Mouse (Mus musculus) brown adipose tissue, adult 24 weeks (tissue): Measurements from ENCODE around the gene Aadacl4. TPM values are rescaled to one million over a fixed set of nuclear protein-coding genes. Genes with fewer than 3 reads are reported as not detected.
"Not testable (repeated sequence)": the region's sequence is repeated elsewhere in the genome, so short reads cannot be mapped to it uniquely, and the experiment has no call there.

Experiments
- H3K27ac ChIP-seq: fragments of 200-500 bp; replicated peaks from 2 replicates; pipeline ENCODE4 v1.5.1; 2012; ENCODE audit warnings: low read depth, mild to moderate bottlenecking, low read length
- H3K4me1 ChIP-seq: fragments of 200-500 bp; 2 replicates; pipeline ENCODE4 v1.6.1; 2012; ENCODE audit warnings: low read length, mixed read lengths; ENCODE audit not compliant: control insufficient read depth, insufficient read depth, insufficient read length
- H3K4me3 ChIP-seq: fragments of 200-500 bp; 2 replicates; pipeline ENCODE4 v1.5.1; 2012; ENCODE audit warnings: low read depth, mild to moderate bottlenecking, low read length, moderate library complexity; ENCODE audit not compliant: insufficient read depth
- polyA plus RNA-seq: library from polyadenylated mRNA; stranded (reverse); fragments of >200 nt; gene quantifications from 2 replicates; pipeline ENCODE4 v1.2.4, GENCODE M21; 2012; ENCODE audit not compliant: missing spikeins, insufficient read depth, insufficient read length

The Aadacl4 gene
- polyA plus RNA-seq = not detected in 2 replicates

DNA sequence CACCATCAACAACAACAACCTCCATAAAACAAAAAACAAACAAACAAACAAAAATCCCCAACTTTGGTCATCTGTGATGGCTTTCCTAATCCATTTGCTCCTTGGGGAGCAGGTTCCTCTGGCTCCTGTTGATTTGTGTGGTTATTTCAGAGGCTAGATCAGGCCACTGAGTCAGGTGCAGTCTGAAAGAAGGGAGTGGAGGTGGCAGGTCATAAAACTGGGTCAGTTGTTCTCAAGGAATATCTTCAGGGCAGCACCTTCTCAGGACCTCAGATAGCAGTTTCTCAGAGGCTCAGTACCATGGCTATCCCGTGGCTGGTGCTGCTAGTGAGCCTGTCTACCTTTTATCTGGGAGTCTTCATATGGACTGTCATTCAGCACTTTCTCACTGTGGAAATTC is at the start of gene Aadacl4:
TSS of gene Aadacl4 (plus strand) at position 301 of the 400 bp plus-strand sequence.
- Histone ChIP-seq H3K4me1 (no peaks in the 10 kb centered on the region), H3K27ac (no peak within 1 kb of the TSS), H3K4me3 (no peak within 1 kb of the TSS)

DNA sequence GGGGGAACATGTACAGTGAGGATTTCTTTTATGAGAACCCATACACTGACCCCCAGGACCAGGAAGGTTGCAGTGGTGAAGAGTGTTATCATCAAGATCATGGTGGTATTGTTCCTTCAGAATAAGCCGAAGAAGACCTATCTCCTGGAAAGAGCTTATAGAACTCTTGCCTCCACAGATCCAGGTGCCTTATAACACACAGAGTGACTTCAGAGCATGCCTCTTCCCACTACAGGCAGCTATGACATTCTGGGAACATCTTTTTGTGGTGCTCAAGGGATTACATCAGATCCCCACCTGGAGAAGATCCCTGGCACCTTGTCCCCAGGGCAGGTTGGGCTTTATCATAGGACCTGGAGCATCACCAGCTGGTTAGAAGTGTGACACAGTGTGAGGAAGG is 48.5 kb upstream of the Aadacl4 start, which contains the start of gene Gm13124:
TSS of gene Gm13124 (minus strand) at position 101 of the 400 bp plus-strand sequence.
- no peak within 1 kb of the TSS for H3K27ac ChIP-seq
- H3K4me1 ChIP-seq = no peaks in the 10 kb centered on the region
- H3K4me3 ChIP-seq = no peak within 1 kb of the TSS

DNA sequence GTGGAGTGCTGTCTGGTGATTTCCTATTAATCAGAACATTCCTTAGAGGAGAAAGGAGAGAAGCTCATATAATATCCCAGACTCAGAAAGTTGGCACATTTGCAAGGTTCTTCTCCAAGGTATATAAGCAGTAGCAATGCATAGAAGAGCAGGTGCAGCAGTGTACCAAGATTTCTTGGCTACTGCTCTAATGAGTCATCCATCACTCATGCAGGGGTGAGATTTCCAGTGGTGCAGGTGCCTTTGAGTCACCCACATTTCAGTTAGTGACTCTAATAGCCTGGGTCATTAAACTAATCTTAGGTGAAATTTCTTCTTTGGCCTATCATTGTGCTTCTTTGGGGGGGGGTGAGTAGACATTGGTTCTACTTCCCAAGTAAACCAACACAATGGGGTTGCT is 45.8 kb upstream of the Aadacl4 start:
- Histone ChIP-seq H3K4me1 (no peaks in the 10 kb centered on the region), H3K27ac (no peak overlapping the region)

GRCm38 (mm10) chr4:144586207-144586606 is 27.3 kb upstream of the Aadacl4 start:
- H3K4me3 ChIP-seq, H3K4me1 ChIP-seq, H3K27ac ChIP-seq: not testable (repeated sequence)

More for the DNA sequence above, 45.8 kb upstream of the Aadacl4 start:
- no peak overlapping the region for H3K4me3 ChIP-seq

GRCm38 (mm10) chr4:144592790-144593189 is 20.7 kb upstream of the Aadacl4 start:
- no peaks in the 10 kb centered on the region for H3K4me1 ChIP-seq

DNA sequence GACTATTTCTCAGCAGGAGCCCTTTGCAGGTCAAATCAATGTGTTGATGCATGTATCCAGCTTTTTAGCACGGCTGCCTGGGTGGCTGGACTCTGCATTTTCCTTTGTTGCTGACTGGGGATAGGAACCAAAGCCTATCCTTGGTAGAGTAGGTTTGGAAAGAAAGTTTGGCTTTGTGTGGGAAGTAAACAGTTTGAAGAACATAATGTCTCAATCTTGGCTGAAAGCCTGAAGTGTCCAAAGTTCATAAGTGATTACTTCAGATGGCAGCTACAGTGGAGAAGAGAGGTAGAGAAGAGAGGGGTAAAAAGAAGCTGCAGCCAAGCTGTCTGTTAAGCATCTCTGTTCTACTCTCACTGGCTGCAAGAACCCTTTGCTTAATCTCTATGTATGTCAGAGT is 1.1 kb downstream of the Aadacl4 start:
- no peak overlapping the region for H3K27ac ChIP-seq
- H3K4me1 ChIP-seq = no peaks in the 10 kb centered on the region
- no peak overlapping the region for H3K4me3 ChIP-seq

More at GRCm38 (mm10) chr4:144592790-144593189, 20.7 kb upstream of the Aadacl4 start:
- Histone ChIP-seq H3K4me3 (no peak overlapping the region), H3K27ac (no peak overlapping the region)

GRCm38 (mm10) chr4:144638263-144638662 is 24.8 kb downstream of the Aadacl4 start:
- no peaks in the 10 kb centered on the region for H3K4me1 ChIP-seq
- H3K27ac ChIP-seq = no peak overlapping the region
- H3K4me3 ChIP-seq = no peak overlapping the region

Other genes with a start within 250 kb of the Aadacl4 start
- not detected in 2 replicates for gene Pramef20, start 235.8 kb upstream of the Aadacl4 start, polyA plus RNA-seq
- not detected in 2 replicates for gene Pramef12, start 205.2 kb upstream of the Aadacl4 start, polyA plus RNA-seq
- gene 1700012P22Rik, start 174.9 kb upstream of the Aadacl4 start, polyA plus RNA-seq = not detected in 2 replicates
- not detected in 2 replicates for gene Gm9944, start 160.4 kb upstream of the Aadacl4 start, polyA plus RNA-seq
- not detected in 2 replicates for gene Aadacl3, start 150.0 kb upstream of the Aadacl4 start, polyA plus RNA-seq
- gene 9430007A20Rik, start 93.9 kb upstream of the Aadacl4 start, polyA plus RNA-seq = not detected in 2 replicates
- gene Gm13124, start 48.6 kb upstream of the Aadacl4 start, polyA plus RNA-seq = not detected in 2 replicates
- gene Gm436, start 72.7 kb downstream of the Aadacl4 start, polyA plus RNA-seq = not detected in 2 replicates
- not detected in 2 replicates for gene Gm13178, start 107.7 kb downstream of the Aadacl4 start, polyA plus RNA-seq
- not detected in 2 replicates for gene Gm438, start 172.9 kb downstream of the Aadacl4 start, polyA plus RNA-seq